Mouse (Mus musculus): ENCODE results near the gene Pigl. TPM values are rescaled to one million over a fixed set of nuclear protein-coding genes. Genes with fewer than 3 reads are reported as not detected.
"Not testable (repeated sequence)": the region's sequence is repeated elsewhere in the genome, so short reads cannot be mapped to it uniquely, and the experiment has no call there.

Gene Pigl
- polyA plus RNA-seq, 1 experiment = 5.8 TPM

GRCm38 (mm10) chr11:62457241-62457890, 894 bp upstream of the Pigl start:
- Histone ChIP-seq H3K27ac (ENCODE audit: insufficient read depth, low read depth, low read length) (peak overlapping the region; percentile 94), H3K27me3 (ENCODE audit: control insufficient read depth, insufficient read depth, low read length) (no peaks in the 10 kb centered on the region), H3K4me3 (ENCODE audit: low read depth, low read length) (peak overlapping the region; percentile 70), H3K36me3 (ENCODE audit: control insufficient read depth, insufficient read depth, low read length) (no peaks in the 10 kb centered on the region), H3K4me1 (ENCODE audit: control insufficient read depth, insufficient read depth, insufficient read length, low read length) (peaks cover 3% of the 10 kb centered on the region; the same call in 1 of the 2 replicates)
- under 1% methylated on average over 66 of the region's 73 CpGs for WGBS
- TF ChIP-seq POLR2A (IDR thresholded peaks at IDR 0.05; ENCODE audit: low read depth, low read length) (peak; percentile 96), CTCF (IDR thresholded peaks at IDR 0.05; ENCODE audit: extremely low read depth, insufficient read length, insufficient replicate concordance, low read depth, low read length) (no peak)

GRCm38 (mm10) chr11:62457891-62458270, 379 bp upstream of the Pigl start:
- Histone ChIP-seq H3K36me3 (ENCODE audit: control insufficient read depth, insufficient read depth, low read length) (no peaks in the 10 kb centered on the region), H3K27ac (ENCODE audit: insufficient read depth, low read depth, low read length) (peak overlapping the region; percentile 94), H3K27me3 (ENCODE audit: control insufficient read depth, insufficient read depth, low read length) (no peaks in the 10 kb centered on the region), H3K4me3 (ENCODE audit: low read depth, low read length) (peak overlapping the region; percentile 70), H3K4me1 (ENCODE audit: control insufficient read depth, insufficient read depth, insufficient read length, low read length) (peaks cover 3% of the 10 kb centered on the region; the same call in 1 of the 2 replicates)
- WGBS = under 1% methylated on average over 18 of the region's 18 CpGs
- TF ChIP-seq CTCF (IDR thresholded peaks at IDR 0.05; ENCODE audit: extremely low read depth, insufficient read length, insufficient replicate concordance, low read depth, low read length) (no peak), POLR2A (IDR thresholded peaks at IDR 0.05; ENCODE audit: low read depth, low read length) (no peak)

- H3K4me1 ChIP-seq (ENCODE audit: control insufficient read depth, insufficient read depth, insufficient read length, low read length) = peaks cover 3% of the 10 kb centered on the region; the same call in 1 of the 2 replicates
- TF ChIP-seq CTCF (IDR thresholded peaks at IDR 0.05; ENCODE audit: extremely low read depth, insufficient read length, insufficient replicate concordance, low read depth, low read length) = no peak
- H3K36me3 ChIP-seq (ENCODE audit: control insufficient read depth, insufficient read depth, low read length) = no peaks in the 10 kb centered on the region
- H3K4me3 ChIP-seq (ENCODE audit: low read depth, low read length) = peak overlapping the region; percentile 70
- peak overlapping the region; percentile 94 for H3K27ac ChIP-seq (ENCODE audit: insufficient read depth, low read depth, low read length)
- WGBS = under 1% methylated on average over 9 of the region's 9 CpGs
- no peaks in the 10 kb centered on the region for H3K27me3 ChIP-seq (ENCODE audit: control insufficient read depth, insufficient read depth, low read length)
Measured at GRCm38 (mm10) chr11:62458780-62459179, 520 bp downstream of the Pigl start.

- H3K4me3 ChIP-seq (ENCODE audit: low read depth, low read length); H3K4me1 ChIP-seq (ENCODE audit: control insufficient read depth, insufficient read depth, insufficient read length, low read length); H3K27me3 ChIP-seq (ENCODE audit: control insufficient read depth, insufficient read depth, low read length); H3K36me3 ChIP-seq (ENCODE audit: control insufficient read depth, insufficient read depth, low read length); H3K27ac ChIP-seq (ENCODE audit: insufficient read depth, low read depth, low read length): not testable (repeated sequence)
- 94% methylated on average over 1 of the region's 1 CpGs for WGBS
Measured at GRCm38 (mm10) chr11:62462529-62462928, 4.3 kb downstream of the Pigl start.

GRCm38 (mm10) chr11:62463225-62463915, 5.1 kb downstream of the Pigl start:
- H3K4me3 ChIP-seq (ENCODE audit: low read depth, low read length) = no peak overlapping the region
- WGBS = 73% methylated on average over 2 of the region's 2 CpGs
- peaks cover 3% of the 10 kb centered on the region; the same call in 1 of the 2 replicates for H3K4me1 ChIP-seq (ENCODE audit: control insufficient read depth, insufficient read depth, insufficient read length, low read length)
- no peaks in the 10 kb centered on the region for H3K36me3 ChIP-seq (ENCODE audit: control insufficient read depth, insufficient read depth, low read length)
- no peak overlapping the region for H3K27ac ChIP-seq (ENCODE audit: insufficient read depth, low read depth, low read length)
- no peaks in the 10 kb centered on the region for H3K27me3 ChIP-seq (ENCODE audit: control insufficient read depth, insufficient read depth, low read length)
- TF ChIP-seq POLR2A (IDR thresholded peaks at IDR 0.05; ENCODE audit: low read depth, low read length) = no peak
- no peak for TF ChIP-seq CTCF (IDR thresholded peaks at IDR 0.05; ENCODE audit: extremely low read depth, insufficient read length, insufficient replicate concordance, low read depth, low read length)

GRCm38 (mm10) chr11:62464696-62465095, 6.4 kb downstream of the Pigl start:
- 95% methylated on average over 3 of the region's 3 CpGs for WGBS
- Histone ChIP-seq H3K27me3 (ENCODE audit: control insufficient read depth, insufficient read depth, low read length) (no peaks in the 10 kb centered on the region), H3K27ac (ENCODE audit: insufficient read depth, low read depth, low read length) (no peak overlapping the region), H3K36me3 (ENCODE audit: control insufficient read depth, insufficient read depth, low read length) (no peaks in the 10 kb centered on the region), H3K4me3 (ENCODE audit: low read depth, low read length) (no peak overlapping the region), H3K4me1 (ENCODE audit: control insufficient read depth, insufficient read depth, insufficient read length, low read length) (peaks cover 3% of the 10 kb centered on the region; the same call in 1 of the 2 replicates)
- TF ChIP-seq CTCF (IDR thresholded peaks at IDR 0.05; ENCODE audit: extremely low read depth, insufficient read length, insufficient replicate concordance, low read depth, low read length) (no peak), POLR2A (IDR thresholded peaks at IDR 0.05; ENCODE audit: low read depth, low read length) (no peak)

GRCm38 (mm10) chr11:62465849-62466248, 7.6 kb downstream of the Pigl start:
- TF ChIP-seq CTCF (IDR thresholded peaks at IDR 0.05; ENCODE audit: extremely low read depth, insufficient read length, insufficient replicate concordance, low read depth, low read length) (no peak), POLR2A (IDR thresholded peaks at IDR 0.05; ENCODE audit: low read depth, low read length) (no peak)
- Histone ChIP-seq H3K27me3 (ENCODE audit: control insufficient read depth, insufficient read depth, low read length) (no peaks in the 10 kb centered on the region), H3K4me1 (ENCODE audit: control insufficient read depth, insufficient read depth, insufficient read length, low read length) (no peaks in the 10 kb centered on the region), H3K36me3 (ENCODE audit: control insufficient read depth, insufficient read depth, low read length) (no peaks in the 10 kb centered on the region), H3K4me3 (ENCODE audit: low read depth, low read length) (no peak overlapping the region), H3K27ac (ENCODE audit: insufficient read depth, low read depth, low read length) (no peak overlapping the region)
- 95% methylated on average over 3 of the region's 3 CpGs for WGBS
